23 mouse cellular contexts compared by ENCODE assay signal in the genomic region with DNA sequence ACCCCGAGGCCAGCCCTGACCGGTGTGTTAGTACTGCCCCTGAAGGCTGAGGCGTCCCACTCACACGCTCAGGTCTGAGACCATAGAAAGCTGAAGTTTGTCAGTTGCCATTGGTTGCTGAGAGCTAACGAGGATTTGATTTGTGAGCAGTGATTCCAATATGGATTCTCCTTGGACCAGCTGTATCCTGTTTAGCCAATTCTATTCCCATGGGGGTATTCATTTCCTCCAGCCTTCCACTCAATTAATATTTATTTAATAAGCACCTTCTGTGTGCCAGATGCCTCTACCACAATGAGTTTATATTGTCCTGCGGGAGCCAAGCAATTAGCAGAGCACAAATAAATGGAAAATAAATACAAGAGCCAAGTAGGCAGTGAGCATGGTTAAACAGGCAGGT. TPM values are rescaled to one million over a fixed set of nuclear protein-coding genes. Genes with fewer than 3 reads are reported as not detected.
DNase-seq lines count a peak whose midpoint lies in the region; ATAC-seq lines count a peak whose summit lies in the region.
"Had no signal": no experiment of that assay in that cellular context is flagged by ENCODE, and none has a peak within 500 bp of the region (broad histone marks: within the 10 kb centered on the region; RNA-seq: fewer than 3 reads in every experiment).

No protein-coding gene starts in this region.

- H3K4me1 ChIP-seq in embryonic facial prominence, embryonic 15.5 days: peaks cover 12% of the 10 kb centered on the region
- H3K4me1 ChIP-seq in embryonic facial prominence, embryonic 10.5 days: peaks cover 26% of the 10 kb centered on the region
- peaks cover 14% of the 10 kb centered on the region for H3K4me1 ChIP-seq in midbrain, embryonic 13.5 days (replicated peaks)
- peaks cover 2% of the 10 kb centered on the region for H3K4me1 ChIP-seq in midbrain, embryonic 11.5 days (ENCODE audit: control insufficient read depth, insufficient read depth, low read length)
- peaks cover 19% of the 10 kb centered on the region for H3K4me1 ChIP-seq in hindbrain, embryonic 13.5 days (replicated peaks)
- peaks cover 20% of the 10 kb centered on the region for H3K4me1 ChIP-seq in neural tube, embryonic 15.5 days

- DNase-seq in embryonic facial prominence, embryonic 10.5 days (ENCODE audit: low spot score): no peak
- DNase-seq in midbrain, embryonic 11.5 days (ENCODE audit: low spot score, missing footprints): no peak
- DNase-seq in embryo, embryonic 10 days (ENCODE audit: low spot score): no peak
- DNase-seq in ovary, postnatal 36 days (ENCODE audit: low spot score): no peak
- DNase-seq: adrenal gland, adult 8-10 months; cerebellum, adult 8-10 months; heart, postnatal 4 days; kidney, postnatal 14 days; liver, embryonic 13.5 days; lung, postnatal 14 days; right cerebral cortex, postnatal 25 days; thymus, postnatal 25 days had no signal

- no peak overlapping the region for H3K9ac ChIP-seq in embryonic facial prominence, embryonic 15.5 days
- no peak overlapping the region for H3K9ac ChIP-seq in midbrain, embryonic 13.5 days (replicated peaks)
- no peak overlapping the region for H3K9ac ChIP-seq in midbrain, embryonic 11.5 days (ENCODE audit: low read length)
- no peak overlapping the region for H3K9ac ChIP-seq in hindbrain, embryonic 13.5 days
- no peak overlapping the region for H3K9ac ChIP-seq in neural tube, embryonic 15.5 days (replicated peaks)
- H3K9ac ChIP-seq: embryonic facial prominence, embryonic 13.5 days; limb, embryonic 12.5 days; liver, embryonic 13.5 days had no signal

- no peak overlapping the region for H3K4me3 ChIP-seq in embryonic facial prominence, embryonic 15.5 days (replicated peaks)
- no peak overlapping the region for H3K4me3 ChIP-seq in embryonic facial prominence, embryonic 10.5 days
- no peak overlapping the region for H3K4me3 ChIP-seq in midbrain, embryonic 13.5 days (replicated peaks)
- no peak overlapping the region for H3K4me3 ChIP-seq in midbrain, embryonic 11.5 days (ENCODE audit: low read depth, low read length)
- H3K4me3 ChIP-seq in hindbrain, embryonic 13.5 days: no peak overlapping the region
- H3K4me3 ChIP-seq in neural tube, embryonic 15.5 days (replicated peaks): no peak overlapping the region
- H3K4me3 ChIP-seq: embryonic facial prominence, embryonic 13.5 days; left cerebral cortex, adult 2 months; limb, embryonic 12.5 days; liver, embryonic 13.5 days; megakaryocyte, embryonic 14.5 days had no signal

- 62% methylated on average over 6 of the region's 6 CpGs for WGBS in embryonic facial prominence, embryonic 15.5 days
- 83% methylated on average over 6 of the region's 6 CpGs for WGBS in embryonic facial prominence, embryonic 10.5 days
- WGBS in midbrain, embryonic 13.5 days: 71% methylated on average over 6 of the region's 6 CpGs
- 92% methylated on average over 6 of the region's 6 CpGs for WGBS in midbrain, embryonic 11.5 days
- 54% methylated on average over 6 of the region's 6 CpGs for WGBS in hindbrain, embryonic 13.5 days
- 52% methylated on average over 6 of the region's 6 CpGs for WGBS in neural tube, embryonic 15.5 days

- no peak overlapping the region for H3K4me2 ChIP-seq in embryonic facial prominence, embryonic 15.5 days (replicated peaks)
- no peak overlapping the region for H3K4me2 ChIP-seq in midbrain, embryonic 13.5 days (replicated peaks)
- no peak overlapping the region for H3K4me2 ChIP-seq in midbrain, embryonic 11.5 days
- no peak overlapping the region for H3K4me2 ChIP-seq in hindbrain, embryonic 13.5 days
- no peak overlapping the region for H3K4me2 ChIP-seq in neural tube, embryonic 15.5 days
- H3K4me2 ChIP-seq: embryonic facial prominence, embryonic 13.5 days; limb, embryonic 12.5 days; liver, embryonic 13.5 days had no signal

- no peak overlapping the region for H3K27ac ChIP-seq in embryonic facial prominence, embryonic 15.5 days (replicated peaks)
- H3K27ac ChIP-seq in embryonic facial prominence, embryonic 10.5 days (replicated peaks): no peak overlapping the region
- H3K27ac ChIP-seq in midbrain, embryonic 13.5 days: no peak overlapping the region
- H3K27ac ChIP-seq in midbrain, embryonic 11.5 days (ENCODE audit: low read depth, low read length): no peak overlapping the region
- no peak overlapping the region for H3K27ac ChIP-seq in hindbrain, embryonic 13.5 days
- H3K27ac ChIP-seq in neural tube, embryonic 15.5 days (replicated peaks): no peak overlapping the region
- H3K27ac ChIP-seq: embryonic facial prominence, embryonic 13.5 days; left cerebral cortex, adult 2 months; limb, embryonic 12.5 days; liver, embryonic 13.5 days; stomach, postnatal 0 days had no signal

- H3K36me3 ChIP-seq in embryonic facial prominence, embryonic 15.5 days: peaks cover 7% of the 10 kb centered on the region; the same call in 1 of the 2 replicates
- peaks cover 14% of the 10 kb centered on the region; the same call in 1 of the 2 replicates for H3K36me3 ChIP-seq in embryonic facial prominence, embryonic 10.5 days (replicated peaks)
- no peaks in the 10 kb centered on the region for H3K36me3 ChIP-seq in midbrain, embryonic 13.5 days
- no peaks in the 10 kb centered on the region for H3K36me3 ChIP-seq in midbrain, embryonic 11.5 days (ENCODE audit: control insufficient read depth, insufficient read depth, low read length)
- H3K36me3 ChIP-seq in hindbrain, embryonic 13.5 days: 0 out of 2 replicates have a peak, but pooled peaks cover 2% of the 10 kb centered on the region
- 0 out of 2 replicates have a peak, but pooled peaks cover 4% of the 10 kb centered on the region for H3K36me3 ChIP-seq in neural tube, embryonic 15.5 days

- peak; percentile 21; the same call in 1 of the 2 replicates for ATAC-seq in embryonic facial prominence, embryonic 15.5 days (ENCODE audit: insufficient number of reproducible peaks, low FRiP score, low TSS enrichment, low read depth)
- peak; percentile 37; the same call in 1 of the 2 replicates for ATAC-seq in midbrain, embryonic 13.5 days
- no peak for ATAC-seq in midbrain, embryonic 11.5 days (ENCODE audit: low FRiP score)
- peak; percentile 52 for ATAC-seq in hindbrain, embryonic 13.5 days (ENCODE audit: low FRiP score)
- ATAC-seq in neural tube, embryonic 15.5 days (ENCODE audit: low FRiP score): peak; percentile 62; the same call in 1 of the 2 replicates
- ATAC-seq: intestine, embryonic 16.5 days had no signal

- H3K27me3 ChIP-seq in embryonic facial prominence, embryonic 15.5 days: no peaks in the 10 kb centered on the region
- peaks cover 7% of the 10 kb centered on the region for H3K27me3 ChIP-seq in embryonic facial prominence, embryonic 10.5 days (replicated peaks; ENCODE audit: low read depth, poor library complexity, severe bottlenecking)
- H3K27me3 ChIP-seq in midbrain, embryonic 13.5 days: peaks cover 8% of the 10 kb centered on the region
- no peaks in the 10 kb centered on the region for H3K27me3 ChIP-seq in midbrain, embryonic 11.5 days (ENCODE audit: control insufficient read depth, insufficient read depth, low read length)
- peaks cover 48% of the 10 kb centered on the region for H3K27me3 ChIP-seq in hindbrain, embryonic 13.5 days
- H3K27me3 ChIP-seq in neural tube, embryonic 15.5 days (replicated peaks): peaks cover 15% of the 10 kb centered on the region; the same call in 1 of the 2 replicates
- H3K27me3 ChIP-seq: embryonic facial prominence, embryonic 13.5 days; limb, embryonic 12.5 days; liver, embryonic 13.5 days; megakaryocyte, embryonic 14.5 days had no signal

- H3K9me3 ChIP-seq in embryonic facial prominence, embryonic 15.5 days (replicated peaks): no peaks in the 10 kb centered on the region
- H3K9me3 ChIP-seq in embryonic facial prominence, embryonic 10.5 days: no peaks in the 10 kb centered on the region
- H3K9me3 ChIP-seq in midbrain, embryonic 13.5 days: no peaks in the 10 kb centered on the region
- H3K9me3 ChIP-seq in midbrain, embryonic 11.5 days (ENCODE audit: control insufficient read depth, low read length): no peaks in the 10 kb centered on the region
- no peaks in the 10 kb centered on the region for H3K9me3 ChIP-seq in hindbrain, embryonic 13.5 days
- H3K9me3 ChIP-seq in neural tube, embryonic 15.5 days (replicated peaks): no peaks in the 10 kb centered on the region
- H3K9me3 ChIP-seq: embryonic facial prominence, embryonic 13.5 days; limb, embryonic 12.5 days; liver, embryonic 13.5 days; megakaryocyte, embryonic 14.5 days had no signal

RNA-seq across cellular contexts. Expression of gene Casp7, which starts 4.9 kb away (rescaled TPM):
- polyA plus RNA-seq in embryonic facial prominence, embryonic 15.5 days (2015; fragmentation: Nextera tagmentation; extraction: Ambion mirVana): 25.0 and 25.1 TPM in 2 replicates
- 15.9 and 17.8 TPM in 2 replicates for polyA plus RNA-seq in embryonic facial prominence, embryonic 10.5 days (2016; fragmentation: Nextera tagmentation; extraction: Ambion mirVana)
- 13.0 and 14.8 TPM in 2 replicates for polyA plus RNA-seq in midbrain, embryonic 13.5 days (2015; fragmentation: Nextera tagmentation; extraction: Ambion mirVana)
- polyA plus RNA-seq in midbrain, embryonic 11.5 days (2014; fragmentation: Nextera tagmentation; extraction: Ambion mirVana): 13.9 and 20.3 TPM in 2 replicates
- polyA plus RNA-seq in hindbrain, embryonic 13.5 days (2015; fragmentation: Nextera tagmentation; extraction: Ambion mirVana): 16.0 and 18.3 TPM in 2 replicates
- polyA plus RNA-seq in neural tube, embryonic 15.5 days (2015; fragmentation: Nextera tagmentation; extraction: Ambion mirVana): 20.8 and 25.5 TPM in 2 replicates

RNA-seq across cellular contexts. Expression of gene Nrap, which starts 12.0 kb away (rescaled TPM):
- polyA plus RNA-seq in embryonic facial prominence, embryonic 15.5 days (2015; fragmentation: Nextera tagmentation; extraction: Ambion mirVana): 3.3 and 4.8 TPM in 2 replicates
- 0.07 and 0.11 TPM in 2 replicates for polyA plus RNA-seq in embryonic facial prominence, embryonic 10.5 days (2016; fragmentation: Nextera tagmentation; extraction: Ambion mirVana)
- 0.24 and 0.50 TPM in 2 replicates for polyA plus RNA-seq in midbrain, embryonic 13.5 days (2015; fragmentation: Nextera tagmentation; extraction: Ambion mirVana)
- 0.16 and 0.29 TPM in 2 replicates for polyA plus RNA-seq in midbrain, embryonic 11.5 days (2014; fragmentation: Nextera tagmentation; extraction: Ambion mirVana)
- polyA plus RNA-seq in hindbrain, embryonic 13.5 days (2015; fragmentation: Nextera tagmentation; extraction: Ambion mirVana): 0.25 and 0.49 TPM in 2 replicates
- 0.63 and 0.65 TPM in 2 replicates for polyA plus RNA-seq in neural tube, embryonic 15.5 days (2015; fragmentation: Nextera tagmentation; extraction: Ambion mirVana)

RNA-seq across cellular contexts. Expression of gene Plekhs1, which starts 59.6 kb away (rescaled TPM):
- polyA plus RNA-seq in embryonic facial prominence, embryonic 15.5 days (2015; fragmentation: Nextera tagmentation; extraction: Ambion mirVana): 1.2 and 1.9 TPM in 2 replicates
- polyA plus RNA-seq in embryonic facial prominence, embryonic 10.5 days (2016; fragmentation: Nextera tagmentation; extraction: Ambion mirVana): 0.21 TPM in 1 of 2 replicates, not detected in the other
- polyA plus RNA-seq in midbrain, embryonic 13.5 days (2015; fragmentation: Nextera tagmentation; extraction: Ambion mirVana): 0.07 and 0.13 TPM in 2 replicates
- polyA plus RNA-seq in midbrain, embryonic 11.5 days (2014; fragmentation: Nextera tagmentation; extraction: Ambion mirVana): 0.10 and 0.19 TPM in 2 replicates
- polyA plus RNA-seq in hindbrain, embryonic 13.5 days (2015; fragmentation: Nextera tagmentation; extraction: Ambion mirVana): 0.09 and 0.16 TPM in 2 replicates
- polyA plus RNA-seq in neural tube, embryonic 15.5 days (2015; fragmentation: Nextera tagmentation; extraction: Ambion mirVana): 0.19 and 0.27 TPM in 2 replicates
- polyA plus RNA-seq: heart, embryonic 14.5 days; liver, embryonic 13.5 days had no signal
